Mouse (Mus musculus) thymus, postnatal 25 days (tissue): ENCODE results near the gene Axl.
A peak's percentile ranks its signal among the peaks of the same experiment; 100 is the strongest.
"Not testable (repeated sequence)": the region's sequence is repeated elsewhere in the genome, so short reads cannot be mapped to it uniquely, and the experiment has no call there.

Experiments
- DNase-seq: peaks from one replicate; pipeline ENCODE4 v3.0.0; 2022

Axl gene

DNA sequence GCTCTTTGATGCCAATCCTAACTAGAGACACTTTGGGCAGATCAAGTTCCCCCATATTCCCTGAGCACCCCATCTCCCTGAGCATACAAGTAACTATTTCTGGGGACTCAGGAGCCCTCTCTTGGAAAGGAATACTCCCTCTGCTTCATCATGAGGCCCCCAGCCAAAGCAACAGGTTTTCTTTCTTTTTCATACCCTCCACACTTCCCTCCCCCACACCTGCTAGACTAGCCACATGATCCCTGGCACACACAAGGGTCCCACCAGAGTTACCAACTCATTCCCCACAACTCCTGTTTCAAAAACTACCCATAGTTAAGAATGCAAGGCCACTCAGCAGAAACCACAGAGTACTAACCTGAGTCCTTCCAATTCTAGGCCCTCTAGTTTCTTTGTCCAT is 35.4 kb downstream of the Axl start:
- DNase-seq: no peak

DNA sequence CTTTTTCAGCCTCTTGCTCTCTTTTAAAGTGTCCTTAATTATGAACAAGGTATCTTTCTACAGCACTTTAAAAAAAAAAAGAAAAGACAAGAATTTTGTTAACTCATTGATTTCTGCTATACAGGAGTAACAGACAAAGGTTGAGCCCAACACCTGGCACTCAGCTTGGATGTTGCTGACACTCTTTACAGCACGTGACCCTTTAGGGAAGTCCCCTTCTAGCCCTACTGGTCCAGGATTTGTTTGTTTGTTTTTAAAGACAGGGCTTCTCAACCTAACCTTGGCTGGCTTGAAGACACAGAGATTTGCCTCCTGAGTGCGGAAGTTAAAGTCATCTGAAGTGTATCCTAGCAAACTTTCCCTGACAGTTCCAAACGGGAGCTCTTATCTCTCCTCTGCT is 41.7 kb downstream of the Axl start:
- DNase-seq: no peak

GRCm38 (mm10) chr7:25738277-25738676 is 50.2 kb downstream of the Axl start:
- no peak for DNase-seq

- no peak for DNase-seq
Measured at GRCm38 (mm10) chr7:25736920-25737319, 51.6 kb downstream of the Axl start.

GRCm38 (mm10) chr7:25734991-25735390 is 53.5 kb downstream of the Axl start:
- no peak for DNase-seq

DNA sequence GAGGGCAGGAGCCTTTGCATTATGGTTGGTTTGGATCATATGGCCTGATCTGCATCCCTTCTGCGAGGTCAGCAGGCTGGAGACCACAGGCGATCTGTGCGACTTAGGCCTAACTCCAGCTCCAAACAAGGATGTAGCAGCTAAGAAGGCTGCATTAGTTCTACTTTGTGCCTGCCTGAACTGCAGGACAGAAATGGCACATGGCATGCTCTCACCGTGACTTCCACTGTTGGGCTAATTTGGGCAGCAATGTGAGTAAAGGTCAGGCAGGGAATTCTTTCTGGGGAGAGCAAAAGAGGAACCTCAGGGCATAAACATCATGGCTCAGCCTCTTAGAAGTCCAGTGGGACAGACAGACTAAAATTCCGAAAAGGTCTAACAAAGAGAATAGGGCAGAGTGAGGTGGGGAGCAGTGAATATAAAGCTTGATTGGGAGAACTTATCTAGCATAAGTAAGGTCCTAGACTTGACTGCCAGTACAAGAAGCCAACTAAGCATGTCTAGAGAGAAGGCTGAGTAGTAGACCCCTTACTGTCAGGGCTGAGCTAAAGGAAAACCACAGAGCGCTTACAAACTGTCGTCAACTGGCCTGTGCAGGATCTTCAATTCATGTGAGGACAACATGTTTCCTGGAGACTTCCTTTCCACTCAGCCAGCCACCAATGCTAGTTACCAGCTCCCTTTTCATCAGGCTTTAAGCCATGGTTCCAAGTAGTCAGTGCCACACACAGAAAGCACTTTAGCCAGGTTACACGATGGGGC is 57.0 kb downstream of the Axl start:
- DNase-seq: no peak

GRCm38 (mm10) chr7:25729862-25730261 is 58.6 kb downstream of the Axl start:
- no peak for DNase-seq

- no peak for DNase-seq
Measured at GRCm38 (mm10) chr7:25729396-25729795, 59.1 kb downstream of the Axl start.

- DNase-seq: no peak
Measured at GRCm38 (mm10) chr7:25727800-25728199, 60.7 kb downstream of the Axl start.

DNA sequence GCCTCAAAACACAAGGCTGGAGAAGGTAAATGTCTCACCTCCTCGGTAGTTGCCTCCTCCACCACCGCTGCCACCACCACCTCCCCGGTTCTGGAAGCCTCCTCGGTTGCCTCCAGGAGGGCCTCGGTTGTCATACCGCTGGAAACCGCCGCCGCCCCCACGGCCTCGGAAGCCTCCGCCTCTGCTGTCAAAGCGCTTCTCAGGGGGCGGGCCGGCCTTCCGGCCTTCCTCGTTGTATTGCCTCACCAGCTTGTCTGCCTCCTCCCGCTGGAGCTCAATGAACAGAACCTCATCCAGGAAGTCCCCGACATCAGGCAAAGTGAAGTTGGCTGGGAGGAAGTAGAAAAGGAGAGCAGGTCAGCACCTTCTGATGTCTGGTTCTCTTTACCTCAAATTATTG is 62.6 kb downstream of the Axl start:
- DNase-seq: no peak

DNA sequence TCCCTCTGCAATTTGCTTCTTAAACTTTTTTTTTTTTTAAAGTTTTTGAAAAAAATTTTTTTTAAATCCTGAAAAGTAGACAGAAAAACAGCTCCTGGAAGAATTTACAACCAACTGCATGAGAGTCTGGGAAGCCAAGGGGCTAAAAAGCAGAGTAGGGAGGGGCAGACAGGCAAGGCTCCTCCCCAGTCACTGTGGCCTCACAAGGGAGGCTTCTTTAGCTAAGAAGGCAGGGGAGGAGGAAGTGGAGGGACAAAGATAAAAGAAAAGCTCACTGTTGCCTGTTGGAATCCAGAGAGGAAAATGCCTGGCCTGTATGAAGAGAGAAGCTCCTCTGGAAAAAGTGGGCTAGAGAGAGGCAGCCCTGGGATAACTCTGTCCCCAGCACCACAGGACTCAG is 66.7 kb downstream of the Axl start:
- not testable (repeated sequence) for DNase-seq

- DNase-seq: no peak
Measured at GRCm38 (mm10) chr7:25720760-25721159, 67.7 kb downstream of the Axl start.

GRCm38 (mm10) chr7:25719761-25720610 is 68.5 kb downstream of the Axl start:
- DNase-seq: peak; percentile 72

GRCm38 (mm10) chr7:25718788-25719417 is 69.6 kb downstream of the Axl start, which contains the start of gene Ccdc97:
TSS of gene Ccdc97 (minus strand) at chr7:25719088.
- DNase-seq: peak; percentile 91

DNA sequence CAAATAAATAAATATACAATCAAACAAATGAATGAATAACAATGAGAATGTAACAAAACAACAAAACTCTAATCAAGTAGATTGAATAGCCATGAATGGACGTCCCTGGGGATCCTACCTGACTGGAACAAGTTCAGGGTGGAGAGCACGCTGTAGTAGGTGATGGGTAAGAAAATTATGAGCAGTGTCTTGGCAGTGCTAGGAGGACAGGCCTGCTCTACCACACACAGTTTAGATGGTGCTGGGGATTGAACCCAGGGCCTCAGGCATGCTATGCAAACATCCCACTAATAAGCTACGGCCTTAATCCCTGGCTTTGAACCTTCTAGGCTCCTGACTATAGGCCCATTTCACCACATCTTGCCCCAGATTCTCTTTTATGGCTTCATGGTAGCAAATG is 71.0 kb downstream of the Axl start:
- no peak for DNase-seq

DNA sequence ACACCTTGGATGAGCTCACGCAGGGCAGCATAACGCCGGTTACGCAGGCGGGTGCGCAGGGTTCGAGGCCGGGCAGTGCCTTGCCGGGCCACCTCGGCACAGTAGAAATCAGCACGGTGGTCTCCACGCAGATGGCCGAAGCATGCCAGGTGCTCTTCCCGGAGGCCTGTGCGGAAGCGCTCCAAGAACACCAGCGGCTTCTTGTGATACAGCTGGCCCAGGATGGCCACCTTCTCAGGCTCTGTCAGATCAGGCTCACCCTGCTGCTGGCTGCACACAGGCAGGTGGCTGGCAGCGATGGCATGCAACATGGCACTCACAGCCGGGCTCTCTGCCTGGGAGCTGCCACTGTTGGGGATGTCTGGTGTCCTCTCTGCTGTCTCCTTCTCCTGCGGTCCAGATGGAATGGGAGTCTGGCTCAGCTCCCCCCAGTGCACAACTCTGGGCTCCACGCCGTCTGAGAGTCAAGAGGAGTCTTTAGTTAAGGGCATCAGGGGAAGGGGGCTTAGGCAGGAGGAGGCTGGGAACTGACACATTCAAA is 72.7 kb downstream of the Axl start:
- DNase-seq: no peak

DNA sequence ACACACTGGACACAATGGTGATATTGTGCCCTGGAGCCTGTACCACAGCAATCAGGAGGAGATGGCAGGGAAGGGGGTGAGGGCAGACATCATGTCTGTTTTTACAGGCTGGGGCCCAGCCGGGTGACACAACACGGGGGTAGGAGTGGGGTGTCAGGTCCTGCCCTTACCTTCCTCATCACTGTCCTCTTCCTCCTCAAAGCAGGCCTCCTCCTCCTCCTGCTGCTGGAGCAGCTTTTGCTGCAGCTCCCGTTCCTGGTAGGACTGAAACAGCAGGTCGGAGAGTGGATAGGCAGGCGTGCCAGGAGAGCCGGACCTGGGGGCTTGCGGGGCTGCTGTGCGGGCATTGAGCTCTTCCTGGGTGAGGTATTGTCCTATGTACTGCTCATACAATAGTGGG is 73.9 kb downstream of the Axl start:
- no peak for DNase-seq

- no peak for DNase-seq
Measured at GRCm38 (mm10) chr7:25712801-25713200, 75.7 kb downstream of the Axl start.

- DNase-seq: no peak
Measured at GRCm38 (mm10) chr7:25711731-25712197, 76.7 kb downstream of the Axl start.

DNA sequence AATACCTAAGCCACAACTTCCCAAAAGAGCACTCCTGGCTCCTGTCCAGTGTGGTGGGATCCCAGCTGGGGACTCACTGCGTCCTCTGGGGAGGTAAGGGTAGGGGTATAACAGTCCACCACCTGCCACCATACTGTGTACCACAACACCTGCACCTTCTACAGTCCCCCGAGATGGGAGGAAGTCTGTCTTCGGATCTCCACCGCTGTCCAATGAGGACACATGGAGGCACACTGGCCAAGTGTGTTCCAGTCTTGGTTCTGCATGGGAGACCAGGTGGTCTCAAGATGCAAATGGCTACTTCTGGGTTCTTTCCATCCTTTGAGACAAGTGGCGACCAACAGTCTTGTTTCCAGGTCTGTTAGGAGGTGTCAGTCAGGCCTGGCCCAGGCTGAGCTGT is 77.3 kb downstream of the Axl start:
- no peak for DNase-seq

DNA sequence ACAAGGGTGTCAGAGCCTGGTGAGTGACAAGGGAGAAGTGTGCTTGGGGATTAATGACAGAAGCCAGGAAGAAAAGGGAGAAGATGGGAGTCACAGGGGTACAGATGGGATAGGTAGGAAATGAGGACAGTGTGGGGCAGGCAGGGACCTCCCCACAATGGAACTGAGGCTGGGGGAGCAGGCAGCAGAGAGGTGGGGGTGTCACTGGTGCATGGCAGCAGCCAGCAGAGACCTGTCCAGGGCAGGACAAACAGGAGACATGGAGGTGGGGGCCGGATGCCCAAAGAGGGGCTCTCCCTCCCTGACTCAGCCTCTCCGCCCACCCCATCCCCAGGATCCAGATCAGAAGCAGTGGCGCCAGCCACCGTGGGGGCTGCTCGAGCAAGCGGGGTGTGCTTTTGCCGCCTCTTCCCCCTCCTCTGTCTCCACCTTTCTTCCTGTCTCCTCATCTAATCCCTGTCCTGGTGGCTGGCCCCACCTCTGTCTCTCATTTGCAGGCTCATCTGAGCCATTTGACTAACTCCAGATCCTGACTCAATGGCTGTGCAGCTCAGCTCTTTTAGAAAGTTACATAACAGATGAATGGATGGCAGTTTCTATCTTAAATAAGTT is 77.9 kb downstream of the Axl start:
- DNase-seq: no peak

GRCm38 (mm10) chr7:25709961-25710360 is 78.5 kb downstream of the Axl start:
- no peak for DNase-seq
